Mouse (Mus musculus) embryonic stem cell, embryonic (primary cell): Measurements from ENCODE around the gene Gpr62.

ENCODE experiments used
- CTCF ChIA-PET, 4 experiments: fragments of 300-600 bp in 2 of 4; fragments of 350-600 bp in 2 of 4; sonication (Branson Sonifier 250); formaldehyde crosslinking; loops; one replicate each; lab custom pipeline; 2022; ENCODE audit warnings: inconsistent platforms in 2 of 4; lab: Charles Lee
- POLR2A ChIA-PET, 4 experiments: fragments of 300-600 bp in 2 of 4; fragments of 350-600 bp in 2 of 4; sonication (Branson Sonifier 250); formaldehyde crosslinking; loops; one replicate each; lab custom pipeline; 2022; ENCODE audit warnings: antibody characterized with exemption in 4 of 4, inconsistent platforms in 1 of 4; lab: Charles Lee

The Gpr62 gene

GRCm38 (mm10) chr9:106469317-106469716 is 3.6 kb upstream of the Gpr62 start:
- ChIA-PET CTCF (interaction anchor here in 1 of 4 experiments (1.4 kb wide), 1 partner anchor 22 kb away, joined by 3 read pairs; the partner anchor contains the start of genes Abhd14a and Abhd14b), POLR2A (interaction anchor here in 2 of 4 experiments (0.7 to 9.4 kb wide), 9 partner anchors 10 to 182 kb away, joined by 3 to 173 read pairs (median 4); partner anchors contain the start of genes Pcbp4 (in 2 of the 2) and Rpl29 (in 2 of the 2))

- ChIA-PET CTCF (interaction anchor here in 3 of 4 experiments (1.3 to 2.9 kb wide), 3 partner anchors 9 to 46 kb away, joined by 6 to 25 read pairs (median 10); partner anchors contain the start of genes Parp3 (in 2 of the 3) and Rrp9 (in 1 of the 3)), POLR2A (interaction anchor here in 3 of 4 experiments (0.7 to 2.9 kb wide), 9 partner anchors 9 to 265 kb away, joined by 3 to 21 read pairs (median 7); partner anchors contain the start of genes Parp3 (in 2 of the 3), Abhd14a (in 1 of the 3), Abhd14b (in 1 of the 3) and Rrp9 (in 1 of the 3))
These were observed 2.0 kb upstream of the Gpr62 start for GRCm38 (mm10) chr9:106467746-106468145.

- POLR2A ChIA-PET: interaction anchor here in 2 of 4 experiments (0.8 to 3.4 kb wide), 22 partner anchors 8 to 264 kb away, joined by 3 to 21 read pairs (median 6); partner anchors contain the start of genes Acy1 (in 2 of the 2), Parp3 (in 2 of the 2), Pcbp4 (in 2 of the 2) and Rpl29 (in 2 of the 2)
- CTCF ChIA-PET: interaction anchor here (0.6 to 2.9 kb wide), 6 partner anchors 10 to 176 kb away, joined by 5 to 25 read pairs (median 6); partner anchors contain the start of genes Parp3 (in 3 of the 4) and Rrp9 (in 1 of the 4)
These were observed 983 bp upstream of the Gpr62 start for GRCm38 (mm10) chr9:106466721-106467120.

GRCm38 (mm10) chr9:106464751-106465541 is 792 bp downstream of the Gpr62 start:
- ChIA-PET CTCF (interaction anchor here in 2 of 4 experiments (1.7 to 2.9 kb wide), 4 partner anchors 11 to 178 kb away, joined by 5 to 25 read pairs (median 8); partner anchors contain the start of genes Parp3 (in 2 of the 2) and Rrp9 (in 1 of the 2)), POLR2A (interaction anchor here in 3 of 4 experiments (0.6 to 3.4 kb wide), 14 partner anchors 10 to 159 kb away, joined by 3 to 21 read pairs (median 5); partner anchors contain the start of genes Rpl29 (in 3 of the 3), Acy1 (in 2 of the 3), Parp3 (in 2 of the 3) and Abhd14a (in 1 of the 3))

- CTCF ChIA-PET: interaction anchor here in 2 of 4 experiments (1.4 to 1.7 kb wide), 2 partner anchors 13 kb away, joined by 3 to 6 read pairs; partner anchors contain the start of gene Parp3 (in 2 of the 2)
- POLR2A ChIA-PET: interaction anchor here in 3 of 4 experiments (0.6 to 2.5 kb wide), 10 partner anchors 9 to 35 kb away, joined by 3 to 8 read pairs (median 3); partner anchors contain the start of genes Acy1 (in 1 of the 3), Parp3 (in 1 of the 3), Pcbp4 (in 1 of the 3) and Rpl29 (in 1 of the 3)
These were observed 2.3 kb downstream of the Gpr62 start for GRCm38 (mm10) chr9:106463122-106464063.

- ChIA-PET POLR2A (interaction anchor here in 2 of 4 experiments (0.6 to 2.0 kb wide), 7 partner anchors 10 to 103 kb away, joined by 3 to 6 read pairs (median 3); partner anchors contain the start of genes Acy1 (in 2 of the 2), Abhd14a (in 1 of the 2) and Abhd14b (in 1 of the 2)), CTCF (interaction anchor here in 2 of 4 experiments (0.9 to 2.1 kb wide), 2 partner anchors 15 kb away, joined by 3 to 5 read pairs; partner anchors contain the start of genes Abhd14a (in 1 of the 2) and Abhd14b (in 1 of the 2))
These were observed 3.3 kb downstream of the Gpr62 start for GRCm38 (mm10) chr9:106462430-106462800.

GRCm38 (mm10) chr9:106461641-106462429 is 3.9 kb downstream of the Gpr62 start:
- POLR2A ChIA-PET: interaction anchor here in 2 of 4 experiments (0.6 to 2.0 kb wide), 7 partner anchors 10 to 104 kb away, joined by 3 to 6 read pairs (median 3); partner anchors contain the start of genes Acy1 (in 2 of the 2), Abhd14a (in 1 of the 2) and Abhd14b (in 1 of the 2)

GRCm38 (mm10) chr9:106461026-106461415 is 4.7 kb downstream of the Gpr62 start:
- POLR2A ChIA-PET: interaction anchor here in 2 of 4 experiments (0.7 to 16.6 kb wide), 5 partner anchors 13 to 32 kb away, joined by 3 to 505 read pairs (median 5); partner anchors contain the start of genes Parp3 (in 2 of the 2), Rpl29 (in 2 of the 2), Abhd14a (in 1 of the 2) and Abhd14b (in 1 of the 2)
- CTCF ChIA-PET: interaction anchor here in 3 of 4 experiments (1.1 to 2.1 kb wide), 3 partner anchors 13 to 16 kb away, joined by 3 to 5 read pairs (median 4); partner anchors contain the start of genes Abhd14a (in 1 of the 3), Abhd14b (in 1 of the 3) and Parp3 (in 1 of the 3)

More at GRCm38 (mm10) chr9:106461641-106462429, 3.9 kb downstream of the Gpr62 start:
- CTCF ChIA-PET: interaction anchor here in 3 of 4 experiments (0.6 to 2.1 kb wide), 4 partner anchors 9 to 15 kb away, joined by 3 to 5 read pairs (median 3); partner anchors contain the start of genes Abhd14a (in 1 of the 3), Abhd14b (in 1 of the 3), Parp3 (in 1 of the 3) and Pcbp4 (in 1 of the 3)

GRCm38 (mm10) chr9:106460401-106461025 is 5.2 kb downstream of the Gpr62 start:
- CTCF ChIA-PET: interaction anchor here in 3 of 4 experiments (1.1 to 2.1 kb wide), 3 partner anchors 13 to 16 kb away, joined by 3 to 5 read pairs (median 4); partner anchors contain the start of genes Abhd14a (in 1 of the 3), Abhd14b (in 1 of the 3) and Parp3 (in 1 of the 3)
- POLR2A ChIA-PET: interaction anchor here in 3 of 4 experiments (0.6 to 16.6 kb wide), 13 partner anchors 9 to 51 kb away, joined by 3 to 505 read pairs (median 5); partner anchors contain the start of genes Rpl29 (in 3 of the 3), Parp3 (in 2 of the 3) and Acy1 (in 1 of the 3)

GRCm38 (mm10) chr9:106459946-106460345 is 5.8 kb downstream of the Gpr62 start:
- CTCF ChIA-PET: interaction anchor here in 2 of 4 experiments (0.6 to 1.2 kb wide), 2 partner anchors 14 to 314 kb away, joined by 3 to 4 read pairs; no protein-coding TSS in a partner anchor

GRCm38 (mm10) chr9:106457920-106458319 is 7.8 kb downstream of the Gpr62 start:
- POLR2A ChIA-PET: interaction anchor here in 3 of 4 experiments (1.2 to 16.6 kb wide), 8 partner anchors 8 to 29 kb away, joined by 4 to 505 read pairs (median 6); partner anchors contain the start of genes Rpl29 (in 3 of the 3), Acy1 (in 2 of the 3) and Parp3 (in 1 of the 3)
- CTCF ChIA-PET: interaction anchor here in 1 of 4 experiments (3.2 kb wide), 1 partner anchor 19 kb away, joined by 14 read pairs; the partner anchor contains the start of genes Parp3 and Rrp9

More at GRCm38 (mm10) chr9:106459946-106460345, 5.8 kb downstream of the Gpr62 start:
- POLR2A ChIA-PET: interaction anchor here in 3 of 4 experiments (0.6 to 16.6 kb wide), 14 partner anchors 9 to 880 kb away, joined by 3 to 505 read pairs (median 5); partner anchors contain the start of genes Rpl29 (in 3 of the 3), Acy1 (in 1 of the 3) and Parp3 (in 1 of the 3)

- POLR2A ChIA-PET: interaction anchor here in 3 of 4 experiments (1.2 to 16.6 kb wide), 8 partner anchors 8 to 28 kb away, joined by 4 to 505 read pairs (median 6); partner anchors contain the start of genes Rpl29 (in 3 of the 3), Acy1 (in 2 of the 3) and Parp3 (in 1 of the 3)
These were observed 8.6 kb downstream of the Gpr62 start for GRCm38 (mm10) chr9:106457163-106457559.

GRCm38 (mm10) chr9:106456325-106457162 is 9.2 kb downstream of the Gpr62 start:
- CTCF ChIA-PET: interaction anchor here in 3 of 4 experiments (0.6 to 3.2 kb wide), 3 partner anchors 18 to 20 kb away, joined by 4 to 14 read pairs (median 6); partner anchors contain the start of genes Parp3 (in 2 of the 3) and Rrp9 (in 1 of the 3)
- POLR2A ChIA-PET: interaction anchor here in 3 of 4 experiments (1.2 to 16.6 kb wide), 7 partner anchors 15 to 27 kb away, joined by 4 to 505 read pairs (median 7); partner anchors contain the start of genes Rpl29 (in 3 of the 3), Acy1 (in 2 of the 3) and Parp3 (in 1 of the 3)

More at GRCm38 (mm10) chr9:106457163-106457559, 8.6 kb downstream of the Gpr62 start:
- CTCF ChIA-PET: interaction anchor here in 3 of 4 experiments (0.6 to 3.2 kb wide), 3 partner anchors 18 to 20 kb away, joined by 4 to 14 read pairs (median 6); partner anchors contain the start of genes Parp3 (in 2 of the 3) and Rrp9 (in 1 of the 3)
